Mouse (Mus musculus) liver, adult 2 months (tissue): ENCODE measurements around the gene Gm5868. TPM values are rescaled to one million over a fixed set of nuclear protein-coding genes. Genes with fewer than 3 reads are reported as not detected.
"Not testable (repeated sequence)": the region's sequence is repeated elsewhere in the genome, so short reads cannot be mapped to it uniquely, and the experiment has no call there.

Experiments
- DNase-seq: peaks from one replicate; pipeline ENCODE4 v3.0.0-alpha.2; 2011; ENCODE audit warnings: low read depth, low spot score; ENCODE audit errors: extremely low read depth
- H3K27ac ChIP-seq: fragments of 200-500 bp; replicated peaks from 2 replicates; pipeline ENCODE4 v1.5.1; 2012; ENCODE audit warnings: low read depth, mild to moderate bottlenecking, control low read depth, inconsistent platforms, low read length; ENCODE audit not compliant: insufficient read depth
- H3K27me3 ChIP-seq: fragments of 200-500 bp; 2 replicates; pipeline ENCODE4 v1.6.1; 2012; ENCODE audit warnings: mild to moderate bottlenecking, moderate library complexity, low read length, inconsistent platforms; ENCODE audit not compliant: control insufficient read depth, insufficient read depth
- H3K36me3 ChIP-seq: fragments of 200-500 bp; 2 replicates; pipeline ENCODE4 v1.6.1; 2012; ENCODE audit warnings: low read length, inconsistent platforms; ENCODE audit not compliant: control insufficient read depth, insufficient read depth
- H3K4me1 ChIP-seq: fragments of 200-500 bp; 2 replicates; pipeline ENCODE4 v1.6.1; 2011; ENCODE audit warnings: low read length; ENCODE audit not compliant: control insufficient read depth, insufficient read depth
- H3K4me3 ChIP-seq: fragments of 200-500 bp; 2 replicates; pipeline ENCODE4 v1.5.1; 2011; ENCODE audit warnings: low read depth, mild to moderate bottlenecking, control low read depth, low read length, moderate library complexity; ENCODE audit not compliant: insufficient read depth
- H3K79me2 ChIP-seq: fragments of 200-500 bp; 2 replicates; pipeline ENCODE4 v1.6.1; 2012; ENCODE audit warnings: inconsistent platforms, mild to moderate bottlenecking, low read length, moderate library complexity; ENCODE audit not compliant: control insufficient read depth, insufficient read depth
- H3K9ac ChIP-seq: fragments of 200-500 bp; 2 replicates; pipeline ENCODE4 v1.6.1; 2012; ENCODE audit warnings: low read depth, mild to moderate bottlenecking, control low read depth, inconsistent platforms, low read length
- CTCF ChIP-seq: fragments of 200-500 bp; IDR thresholded peaks from 2 replicates; pipeline ENCODE4 v1.5.1; 2011; ENCODE audit warnings: low read depth, low read length, control low read depth
- POLR2A ChIP-seq: fragments of 200-500 bp; IDR thresholded peaks from 2 replicates; pipeline ENCODE4 v1.6.1; 2011; ENCODE audit warnings: low read length, control low read depth; ENCODE audit not compliant: insufficient read depth; ENCODE audit errors: extremely low read depth
- WGBS: fragments of 180-500 bp; shearing (Covaris S2); methylation state at CpG from one replicate; pipeline ENCODE4 v1.1.7; 2018; 5-methylcytosine and 5-hydroxymethylcytosine counted together
- polyA plus RNA-seq: library from polyadenylated mRNA; depleted of rRNA; stranded (reverse); fragments of >200 nt; gene quantifications from 2 replicates; pipeline ENCODE4 v1.2.3, GENCODE M21; 2012
- total RNA-seq: library from RNA; depleted of rRNA; stranded (reverse); fragments of >200 nt; gene quantifications from 2 replicates; pipeline ENCODE4 v1.2.3, GENCODE M21; 2014

The Gm5868 gene
- total and polyA plus RNA-seq, 2 experiments, result not detected

DNA sequence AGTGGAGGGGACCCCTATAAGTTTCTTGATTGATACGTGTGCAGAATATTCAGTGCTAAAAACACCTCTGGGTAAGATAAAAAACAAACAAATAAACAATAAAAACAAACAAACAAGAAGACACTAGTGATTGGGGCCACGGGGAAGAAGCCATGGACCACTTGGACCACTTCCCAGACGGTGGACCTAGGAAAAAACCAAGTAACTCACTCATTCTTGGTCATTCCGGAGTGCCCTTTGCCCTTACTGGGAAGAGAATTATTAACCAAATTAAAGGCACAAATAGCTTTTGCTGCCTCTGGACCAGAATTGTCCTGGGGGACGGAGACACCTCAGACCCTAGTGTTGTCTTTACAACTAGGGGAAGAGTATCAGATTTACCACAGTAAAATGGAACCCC lies 21.7 kb downstream of the Gm5868 start:
- no peak for TF ChIP-seq CTCF
- TF ChIP-seq POLR2A, result no peak
- H3K27ac ChIP-seq, result no peak overlapping the region
- WGBS, result 41% methylated on average over 5 of the region's 5 CpGs

GRCm38 (mm10) chr5:72563183-72563582 lies 24.2 kb downstream of the Gm5868 start:
- not testable (repeated sequence) for H3K4me1 ChIP-seq, H3K9ac ChIP-seq, H3K79me2 ChIP-seq, DNase-seq, H3K27me3 ChIP-seq, H3K36me3 ChIP-seq, H3K4me3 ChIP-seq, H3K27ac ChIP-seq
- 82% methylated on average over 2 of the region's 2 CpGs for WGBS

More for the DNA sequence above, 21.7 kb downstream of the Gm5868 start:
- Histone ChIP-seq H3K79me2 (no peaks in the 10 kb centered on the region), H3K4me1 (no peaks in the 10 kb centered on the region), H3K4me3 (no peak overlapping the region), H3K9ac (no peak overlapping the region), H3K36me3 (no peaks in the 10 kb centered on the region), H3K27me3 (no peaks in the 10 kb centered on the region)
- peak; percentile 81 for DNase-seq

GRCm38 (mm10) chr5:72560976-72561628 lies 26.2 kb downstream of the Gm5868 start:
- Histone ChIP-seq H3K36me3 (peaks cover under 1% of the 10 kb centered on the region), H3K27ac (no peak overlapping the region), H3K27me3 (no peaks in the 10 kb centered on the region), H3K79me2 (peaks cover 6% of the 10 kb centered on the region; the same call in 1 of the 2 replicates), H3K4me3 (no peak overlapping the region), H3K9ac (no peak overlapping the region), H3K4me1 (peaks cover 3% of the 10 kb centered on the region; the same call in 1 of the 2 replicates)
- no peak for DNase-seq
- no peak for TF ChIP-seq CTCF
- TF ChIP-seq POLR2A, result no peak
- 60% methylated on average over 3 of the region's 3 CpGs for WGBS

DNA sequence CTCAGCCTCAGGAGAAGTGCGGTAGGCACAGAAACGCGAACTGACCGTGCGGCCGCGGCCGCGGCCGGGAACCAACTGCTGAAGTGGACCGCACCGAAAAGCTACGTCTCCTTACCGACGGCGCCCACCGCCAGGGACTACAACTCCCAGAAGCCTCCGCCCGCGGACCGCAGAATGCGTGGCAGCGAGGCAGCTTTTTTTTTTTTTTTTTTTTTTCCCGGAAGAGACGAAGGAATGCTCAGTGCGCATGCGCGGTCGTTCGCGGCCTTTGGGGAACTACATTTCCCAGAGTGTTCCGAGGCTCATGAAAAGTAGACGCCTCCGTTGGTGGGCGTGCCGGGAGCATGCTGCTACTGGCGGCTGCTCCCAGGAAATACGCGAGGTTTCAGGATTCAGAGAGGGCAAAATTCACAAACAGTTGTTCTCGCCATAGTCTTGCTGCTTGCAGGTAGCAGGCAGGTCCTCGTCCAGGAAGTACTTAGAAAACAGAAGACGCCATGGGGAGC lies 27.8 kb downstream of the Gm5868 start, which contains the start of gene Nfxl1:
Gene Nfxl1 (minus strand): TSS at position 141 of the 506 bp plus-strand sequence.
- Histone ChIP-seq H3K27me3 (no peaks in the 10 kb centered on the region), H3K79me2 (peaks cover 6% of the 10 kb centered on the region; the same call in 1 of the 2 replicates), H3K4me3 (peak within 1 kb of the TSS; percentile 90), H3K4me1 (peaks cover 3% of the 10 kb centered on the region; the same call in 1 of the 2 replicates), H3K9ac (peak within 1 kb of the TSS; percentile 93), H3K27ac (peak within 1 kb of the TSS; percentile 68), H3K36me3 (peaks cover 7% of the 10 kb centered on the region)
- TF ChIP-seq POLR2A, result peak; percentile 89
- TF ChIP-seq CTCF, result no peak
- WGBS, result under 1% methylated on average over 42 of the region's 42 CpGs
- peak; percentile 95 for DNase-seq

GRCm38 (mm10) chr5:72558716-72559526 lies 28.4 kb downstream of the Gm5868 start:
- whole genome bisulfite sequencing, result 1% methylated on average over 57 of the region's 57 CpGs

More at GRCm38 (mm10) chr5:72558716-72559526, 28.4 kb downstream of the Gm5868 start:
- peak overlapping the region; percentile 68 for H3K27ac ChIP-seq
- peaks cover 9% of the 10 kb centered on the region for H3K36me3 ChIP-seq
- peak overlapping the region; percentile 90 for H3K4me3 ChIP-seq
- peaks cover 3% of the 10 kb centered on the region; the same call in 1 of the 2 replicates for H3K4me1 ChIP-seq
- DNase-seq, result no peak
- no peaks in the 10 kb centered on the region for H3K27me3 ChIP-seq
- peaks cover 6% of the 10 kb centered on the region; the same call in 1 of the 2 replicates for H3K79me2 ChIP-seq
- TF ChIP-seq CTCF (no peak), POLR2A (no peak)
- H3K9ac ChIP-seq, result peak overlapping the region; percentile 93
